Mouse (Mus musculus) erythroblast, embryonic 14.5 days (primary cell): Measurements from ENCODE around the gene Taf13. TPM values are rescaled to one million over a fixed set of nuclear protein-coding genes. Genes with fewer than 3 reads are reported as not detected.

Experiments used
- H3K27me3 ChIP-seq: 2 replicates; pipeline ENCODE4 v1.6.1; 2012; ENCODE audit warnings: inconsistent platforms; ENCODE audit not compliant: control insufficient read depth
- H3K36me3 ChIP-seq: 2 replicates; pipeline ENCODE4 v1.6.1; 2012; ENCODE audit warnings: mild to moderate bottlenecking, inconsistent platforms; ENCODE audit not compliant: control insufficient read depth
- H3K4me1 ChIP-seq: 2 replicates; pipeline ENCODE4 v1.6.1; 2012; ENCODE audit warnings: inconsistent platforms; ENCODE audit not compliant: control insufficient read depth
- H3K4me3 ChIP-seq: replicated peaks from 2 replicates; pipeline ENCODE3; 2012; ENCODE audit warnings: moderate library complexity, mild to moderate bottlenecking, inconsistent platforms
- H3K9me3 ChIP-seq: 2 replicates; pipeline ENCODE4 v1.6.1; 2012; ENCODE audit warnings: low read length, inconsistent platforms, mixed read lengths; ENCODE audit not compliant: control insufficient read depth
- GATA1 ChIP-seq: IDR thresholded peaks from 2 replicates; pipeline ENCODE4 v1.6.1; 2012; ENCODE audit warnings: low read length, inconsistent platforms, mixed read lengths
- TAL1 ChIP-seq: IDR thresholded peaks from 3 replicates; pipeline ENCODE4 v1.6.1; 2012; ENCODE audit warnings: low read length, inconsistent platforms, mixed read lengths
- polyA plus RNA-seq: library from polyadenylated mRNA; stranded (reverse); fragments of >175 nt; gene quantifications from 2 replicates; pipeline ENCODE4 v1.2.3, GENCODE M21; 2012

Gene Taf13
- polyA plus RNA-seq, result 0.03 TPM in 1 of 2 replicates, not detected in the other

DNA sequence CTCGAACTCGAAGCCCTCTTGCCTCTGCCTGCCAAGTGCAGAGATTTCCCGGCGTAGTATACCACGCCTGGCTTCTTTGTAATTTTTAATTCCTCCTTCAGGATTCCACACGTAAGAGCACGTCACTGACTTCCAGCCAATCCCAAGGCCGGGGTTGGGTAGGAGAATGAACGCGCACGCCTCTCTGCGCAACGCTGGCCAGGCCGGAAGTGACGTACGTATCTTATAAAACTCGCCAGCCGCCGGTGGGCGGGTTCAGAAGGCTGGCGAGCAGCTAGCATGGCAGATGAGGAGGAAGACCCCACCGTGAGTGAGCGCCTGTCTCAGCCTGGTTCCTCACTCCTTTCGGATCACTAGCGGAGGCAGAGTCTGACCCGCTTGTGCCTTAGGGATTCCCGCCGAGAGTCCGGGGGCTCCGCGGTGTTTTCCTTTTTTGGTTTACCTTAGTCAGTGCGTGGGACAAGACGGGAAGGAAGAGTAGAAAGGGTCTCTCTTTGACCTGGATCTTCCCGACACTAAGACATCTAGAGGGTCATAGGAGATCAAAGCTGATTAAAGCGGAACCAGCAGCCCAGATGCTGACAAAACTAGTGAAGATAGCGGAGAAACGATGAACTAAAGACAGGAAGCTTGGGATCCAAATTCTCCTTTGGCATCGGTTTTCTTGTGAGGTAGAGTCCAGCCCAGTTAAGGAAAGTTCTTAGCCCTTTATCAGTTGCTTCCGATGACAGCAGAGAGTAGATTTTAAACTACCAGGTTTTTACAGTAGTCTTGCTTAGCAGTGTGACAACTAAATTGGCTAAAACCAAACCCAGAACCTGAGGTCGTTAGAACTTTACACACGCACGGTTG is at the start of gene Taf13:
Gene Taf13 (plus strand): TSS at position 256 of the 852 bp plus-strand sequence.
- TF ChIP-seq GATA1 (no peak), TAL1 (no peak)
- no peaks in the 10 kb centered on the region for H3K36me3 ChIP-seq
- no peaks in the 10 kb centered on the region for H3K9me3 ChIP-seq
- H3K4me3 ChIP-seq, result peak within 1 kb of the TSS; percentile 93
- peaks cover 25% of the 10 kb centered on the region for H3K4me1 ChIP-seq
- peaks cover 15% of the 10 kb centered on the region for H3K27me3 ChIP-seq

DNA sequence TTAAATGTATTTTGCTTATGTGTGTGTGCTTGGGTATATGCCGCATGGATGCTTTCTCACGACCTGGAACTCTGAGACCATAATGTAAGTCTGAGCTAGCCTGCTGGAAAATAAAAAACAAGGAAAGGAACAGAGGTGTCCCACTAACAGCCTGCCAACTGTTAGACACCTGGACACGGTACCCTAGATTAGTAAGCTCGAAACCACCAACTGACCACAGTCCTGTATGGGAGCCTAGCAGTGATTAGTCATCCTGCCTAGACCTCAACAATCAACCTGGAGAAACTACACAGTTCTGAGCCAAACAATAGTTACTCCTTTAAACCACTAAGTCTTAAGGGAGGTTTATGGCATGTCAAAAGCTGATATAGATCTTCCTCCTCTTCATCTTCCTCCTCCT is 48.1 kb upstream of the Taf13 start:
- Histone ChIP-seq H3K27me3 (no peaks in the 10 kb centered on the region; the same call in 1 of the 2 replicates), H3K36me3 (no peaks in the 10 kb centered on the region), H3K4me1 (no peaks in the 10 kb centered on the region), H3K9me3 (peaks cover 2% of the 10 kb centered on the region), H3K4me3 (no peak overlapping the region)
- TF ChIP-seq TAL1 (no peak), GATA1 (no peak)

DNA sequence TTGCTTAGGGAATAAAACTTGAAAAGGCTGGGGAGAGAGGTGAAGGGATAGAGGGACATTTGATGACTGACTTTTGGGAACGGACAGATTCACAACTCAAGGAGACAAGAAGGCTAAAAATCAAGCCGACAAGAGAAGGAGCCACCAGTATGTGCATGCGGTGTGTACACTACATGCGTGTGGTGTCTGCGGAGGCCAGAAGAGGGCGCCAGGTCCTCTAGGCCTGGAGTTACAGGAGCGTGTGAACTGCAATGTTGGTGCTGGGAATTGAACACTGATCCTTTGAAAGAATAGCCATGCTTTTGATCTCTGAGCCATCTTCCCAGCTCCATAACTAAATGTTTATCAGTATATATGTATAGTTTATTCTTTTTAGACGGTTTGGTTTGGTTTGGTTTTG is 43.0 kb upstream of the Taf13 start:
- Histone ChIP-seq H3K4me1 (no peaks in the 10 kb centered on the region), H3K36me3 (no peaks in the 10 kb centered on the region), H3K27me3 (no peaks in the 10 kb centered on the region; the same call in none of the 2 replicates), H3K4me3 (no peak overlapping the region), H3K9me3 (peaks cover 4% of the 10 kb centered on the region)
- TF ChIP-seq GATA1 (no peak), TAL1 (no peak)

DNA sequence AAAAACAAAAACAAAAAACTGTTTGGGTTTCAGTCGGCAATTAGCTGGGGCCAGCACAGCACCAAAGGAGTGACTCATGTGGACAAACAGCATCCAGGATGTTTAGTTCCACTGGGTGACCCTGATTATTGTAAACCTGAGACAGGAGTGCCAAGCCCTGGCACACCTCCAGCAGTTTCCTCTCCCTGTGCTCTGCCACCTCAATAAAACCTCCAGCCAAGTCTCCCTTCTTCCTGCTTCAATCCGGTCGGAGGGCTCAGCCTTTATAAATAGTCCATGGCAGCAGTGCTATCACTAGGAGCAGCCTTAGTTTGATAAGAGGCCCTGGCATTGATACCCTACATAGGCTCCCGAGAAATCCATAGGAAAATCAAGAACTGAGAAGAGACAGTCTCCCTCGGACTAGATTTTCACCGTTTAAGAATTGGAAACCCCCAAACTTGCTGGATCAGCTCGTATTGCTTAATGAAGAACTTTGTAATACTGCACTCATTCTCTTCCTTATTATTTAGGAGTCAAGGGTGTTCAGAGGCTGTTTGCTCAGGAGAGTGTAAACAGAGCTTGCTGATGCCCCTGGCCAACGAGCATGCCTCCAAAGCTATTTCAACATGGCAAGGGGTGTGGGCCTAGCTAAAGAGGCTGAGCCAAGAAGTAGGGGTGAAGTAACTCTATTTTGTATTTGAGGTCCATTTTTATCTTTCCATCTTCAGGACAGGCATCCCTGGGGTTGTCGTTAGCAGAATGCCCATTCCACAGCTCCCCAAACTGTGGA is 38.2 kb upstream of the Taf13 start:
- Histone ChIP-seq H3K27me3 (peaks cover 44% of the 10 kb centered on the region), H3K4me3 (no peak overlapping the region), H3K36me3 (no peaks in the 10 kb centered on the region), H3K4me1 (peaks cover 11% of the 10 kb centered on the region), H3K9me3 (peaks cover 3% of the 10 kb centered on the region)
- TF ChIP-seq GATA1 (no peak), TAL1 (no peak)

DNA sequence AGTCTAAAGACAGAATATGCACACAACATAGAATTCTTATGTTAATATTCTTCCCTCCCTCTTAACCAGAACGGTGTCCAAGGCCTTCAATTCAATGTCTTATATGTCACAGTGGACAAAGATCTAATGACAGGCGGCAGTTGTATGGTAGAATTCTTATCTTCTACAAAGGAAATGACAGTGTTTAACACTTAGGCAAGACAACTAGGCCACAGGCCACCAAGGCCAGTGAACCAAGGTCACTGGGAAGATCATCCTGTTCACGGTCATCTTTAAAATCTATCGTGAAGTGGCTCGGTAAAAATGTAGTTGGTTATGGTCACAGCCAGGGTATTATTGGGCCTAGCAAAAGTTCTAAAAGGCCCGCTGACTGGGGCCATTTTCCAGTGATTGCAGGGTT is 37.5 kb upstream of the Taf13 start, which contains the start of gene 1700013F07Rik:
Gene 1700013F07Rik (plus strand): TSS at position 200 of the 400 bp plus-strand sequence.
- H3K4me3 ChIP-seq, result no peak within 1 kb of the TSS
- TF ChIP-seq GATA1 (no peak), TAL1 (no peak)
- peaks cover 11% of the 10 kb centered on the region for H3K4me1 ChIP-seq
- H3K9me3 ChIP-seq, result no peaks in the 10 kb centered on the region
- H3K27me3 ChIP-seq, result peaks cover 51% of the 10 kb centered on the region
- H3K36me3 ChIP-seq, result no peaks in the 10 kb centered on the region

DNA sequence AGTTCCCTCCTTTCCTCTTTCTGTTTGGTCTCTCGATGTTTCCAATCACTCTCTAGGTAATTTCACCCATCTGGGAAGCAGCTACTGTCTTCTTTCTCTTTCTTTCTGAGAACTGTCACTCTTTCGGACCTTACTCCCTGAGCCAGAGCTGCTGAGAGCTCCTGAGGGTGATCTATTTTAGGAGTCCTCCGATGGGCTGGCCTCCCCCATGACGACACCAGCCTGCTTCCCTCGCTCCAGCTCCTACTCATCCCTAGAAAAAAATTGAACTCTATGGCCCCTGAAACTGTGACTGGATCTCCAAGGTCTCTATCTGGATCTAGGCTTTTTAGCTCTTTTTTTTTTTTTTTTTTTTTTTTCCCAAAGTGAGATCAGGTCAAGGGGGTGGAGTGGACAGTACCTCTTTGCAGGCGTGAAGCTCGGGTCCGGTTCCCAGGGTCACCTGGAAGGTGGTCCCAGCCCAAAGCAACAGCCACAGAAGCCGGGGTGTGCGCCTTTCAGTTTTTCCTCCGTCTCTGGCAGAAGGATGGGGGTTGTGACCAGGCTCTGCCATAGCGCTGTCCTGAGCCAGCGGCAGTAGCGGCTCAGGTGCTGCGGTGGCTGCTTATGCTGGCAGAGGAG is 35.5 kb upstream of the Taf13 start:
- Histone ChIP-seq H3K27me3 (peaks cover 57% of the 10 kb centered on the region), H3K9me3 (no peaks in the 10 kb centered on the region), H3K36me3 (no peaks in the 10 kb centered on the region), H3K4me1 (peaks cover 11% of the 10 kb centered on the region), H3K4me3 (no peak overlapping the region)
- TF ChIP-seq GATA1, result no peak
- TF ChIP-seq TAL1, result no peak

DNA sequence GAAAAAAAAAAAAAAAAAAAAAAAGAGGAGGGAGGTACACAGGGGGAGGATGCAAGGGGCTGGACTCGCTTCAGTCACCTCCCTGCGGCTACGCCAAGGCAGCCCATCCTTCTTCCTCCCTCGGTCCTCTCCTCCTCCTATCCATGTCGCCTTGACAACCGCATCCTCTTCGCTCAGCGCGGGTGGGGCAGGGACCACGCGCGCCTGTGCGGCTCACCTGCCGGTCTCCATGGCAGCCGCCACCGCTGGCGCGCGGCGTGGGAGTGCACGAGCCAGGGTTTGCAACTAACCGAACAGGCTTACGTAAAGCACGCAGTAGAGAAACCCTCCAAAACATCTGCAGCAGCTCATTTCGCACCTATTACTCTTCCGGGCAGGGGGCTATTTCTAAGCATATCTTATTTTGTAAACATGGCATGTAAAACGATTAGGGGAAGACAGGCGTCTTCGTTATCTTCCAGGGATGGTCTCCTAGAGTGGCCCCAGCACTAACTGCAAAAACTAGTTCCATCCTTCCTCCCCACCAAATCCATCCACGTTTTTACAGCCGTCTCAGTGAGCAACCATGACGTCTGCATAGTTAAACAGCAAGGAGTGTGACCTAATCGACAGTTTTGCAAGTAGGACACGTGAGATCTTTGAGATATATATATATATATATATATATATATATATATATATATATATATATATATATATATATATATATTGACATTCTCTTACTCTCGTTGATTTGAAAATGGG is 34.8 kb upstream of the Taf13 start, which contains the start of gene 5330417C22Rik:
Gene 5330417C22Rik (minus strand): TSS at position 20 of the 744 bp plus-strand sequence.
- Histone ChIP-seq H3K4me1 (peaks cover 11% of the 10 kb centered on the region), H3K4me3 (no peak within 1 kb of the TSS), H3K9me3 (no peaks in the 10 kb centered on the region), H3K27me3 (peaks cover 57% of the 10 kb centered on the region), H3K36me3 (no peaks in the 10 kb centered on the region)
- no peak for TF ChIP-seq TAL1
- no peak for TF ChIP-seq GATA1

DNA sequence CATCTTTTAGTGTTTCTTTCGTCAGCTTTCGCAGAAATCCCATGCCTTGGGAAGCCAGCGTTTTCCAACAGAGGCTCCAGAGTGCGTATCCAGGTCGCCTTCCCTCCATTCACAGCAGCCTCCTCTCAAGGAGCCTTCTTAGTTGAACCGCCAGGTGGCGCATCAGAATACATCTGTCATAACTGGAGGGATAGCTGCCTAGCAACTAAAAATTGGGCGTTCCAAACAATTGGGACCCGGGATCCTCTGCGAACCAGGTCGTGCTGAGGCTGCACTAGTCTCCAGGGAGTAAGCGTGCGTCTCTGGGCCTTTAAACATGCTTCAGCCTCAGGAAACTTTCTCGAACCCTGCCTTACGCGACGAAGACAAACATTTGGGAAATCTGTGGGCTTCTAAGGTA is 34.2 kb upstream of the Taf13 start:
- Histone ChIP-seq H3K4me1 (peaks cover 11% of the 10 kb centered on the region), H3K9me3 (no peaks in the 10 kb centered on the region), H3K4me3 (no peak overlapping the region), H3K36me3 (no peaks in the 10 kb centered on the region), H3K27me3 (peaks cover 57% of the 10 kb centered on the region)
- no peak for TF ChIP-seq TAL1
- no peak for TF ChIP-seq GATA1
